Mouse (Mus musculus) limb, embryonic 10.5 days (tissue): Measurements from ENCODE around the gene Rptor. TPM values are rescaled to one million over a fixed set of nuclear protein-coding genes. Genes with fewer than 3 reads are reported as not detected.

Experiments
- DNase-seq: peaks from one replicate; pipeline ENCODE4 v3.0.0-alpha.2; 2017; ENCODE audit warnings: low spot score
- H3K27ac ChIP-seq: fragments of 300-500 bp; sonication (generic); 2 replicates; pipeline ENCODE4 v1.5.1; 2016; ENCODE audit warnings: mild to moderate bottlenecking
- H3K27me3 ChIP-seq: fragments of 300-500 bp; sonication (generic); 2 replicates; pipeline ENCODE4 v1.6.1; 2016; ENCODE audit warnings: low read depth, mild to moderate bottlenecking; ENCODE audit not compliant: poor library complexity, severe bottlenecking
- H3K36me3 ChIP-seq: fragments of 300-500 bp; sonication (generic); 2 replicates; pipeline ENCODE4 v1.6.1; 2016; ENCODE audit warnings: mild to moderate bottlenecking, moderate library complexity
- H3K4me1 ChIP-seq: fragments of 300-500 bp; sonication (generic); 2 replicates; pipeline ENCODE4 v1.6.1; 2016
- H3K4me3 ChIP-seq: fragments of 300-500 bp; sonication (generic); 2 replicates; pipeline ENCODE4 v1.5.1; 2016; ENCODE audit warnings: mild to moderate bottlenecking, moderate library complexity
- H3K9me3 ChIP-seq: fragments of 300-500 bp; sonication (generic); replicated peaks from 2 replicates; pipeline ENCODE4 v1.6.1; 2016; ENCODE audit warnings: mild to moderate bottlenecking
- WGBS: fragments of 180-500 bp; shearing (Covaris S2); methylation state at CpG from one replicate; pipeline ENCODE4 v1.1.7; 2016; 5-methylcytosine and 5-hydroxymethylcytosine counted together
- polyA plus RNA-seq: library from polyadenylated mRNA; unstranded; fragments of >200 nt; fragmentation: Nextera tagmentation; extraction: Ambion mirVana; gene quantifications from 2 replicates; pipeline ENCODE4 v1.2.1, GENCODE M21; 2016

The Rptor gene
- polyA plus RNA-seq, 1 experiment from 2014 or later = 17.9 TPM

- no peaks in the 10 kb centered on the region for H3K9me3 ChIP-seq
- H3K36me3 ChIP-seq = peaks cover 43% of the 10 kb centered on the region
- 93% methylated on average over 3 of the region's 3 CpGs for WGBS
- peaks cover 5% of the 10 kb centered on the region; the same call in 1 of the 2 replicates for H3K4me1 ChIP-seq
- no peaks in the 10 kb centered on the region for H3K27me3 ChIP-seq
- H3K27ac ChIP-seq = no peak overlapping the region
- DNase-seq = no peak
- H3K4me3 ChIP-seq = no peak overlapping the region
Observed at GRCm38 (mm10) chr11:119772896-119773295, 170.2 kb downstream of the Rptor start.

- Histone ChIP-seq H3K4me1 (peaks cover 5% of the 10 kb centered on the region; the same call in 1 of the 2 replicates), H3K36me3 (peaks cover 45% of the 10 kb centered on the region), H3K4me3 (no peak overlapping the region), H3K27me3 (no peaks in the 10 kb centered on the region), H3K9me3 (no peaks in the 10 kb centered on the region), H3K27ac (no peak overlapping the region)
- no peak for DNase-seq
- WGBS = 91% methylated on average over 5 of the region's 5 CpGs
Observed at GRCm38 (mm10) chr11:119775076-119775760, 172.5 kb downstream of the Rptor start.

- H3K9me3 ChIP-seq = no peaks in the 10 kb centered on the region
- no peak overlapping the region for H3K4me3 ChIP-seq
- WGBS = 70% methylated on average over 3 of the region's 3 CpGs
- no peak overlapping the region for H3K27ac ChIP-seq
- H3K27me3 ChIP-seq = no peaks in the 10 kb centered on the region
- peaks cover 5% of the 10 kb centered on the region; the same call in 1 of the 2 replicates for H3K4me1 ChIP-seq
- DNase-seq = no peak
- H3K36me3 ChIP-seq = peaks cover 50% of the 10 kb centered on the region
Observed at GRCm38 (mm10) chr11:119777236-119777635, 174.5 kb downstream of the Rptor start.

- peaks cover 5% of the 10 kb centered on the region; the same call in 1 of the 2 replicates for H3K4me1 ChIP-seq
- H3K4me3 ChIP-seq = no peak overlapping the region
- WGBS = 97% methylated on average over 1 of the region's 1 CpGs
- no peaks in the 10 kb centered on the region for H3K9me3 ChIP-seq
- no peaks in the 10 kb centered on the region for H3K27me3 ChIP-seq
- H3K36me3 ChIP-seq = peaks cover 52% of the 10 kb centered on the region
- no peak for DNase-seq
- H3K27ac ChIP-seq = no peak overlapping the region
Observed at GRCm38 (mm10) chr11:119777872-119778271, 175.2 kb downstream of the Rptor start.

GRCm38 (mm10) chr11:119780290-119780689 lies 177.6 kb downstream of the Rptor start:
- Histone ChIP-seq H3K36me3 (peaks cover 51% of the 10 kb centered on the region), H3K27me3 (no peaks in the 10 kb centered on the region), H3K27ac (no peak overlapping the region), H3K4me1 (peaks cover 5% of the 10 kb centered on the region; the same call in 1 of the 2 replicates), H3K4me3 (no peak overlapping the region), H3K9me3 (no peaks in the 10 kb centered on the region)
- DNase-seq = no peak
- 87% methylated on average over 8 of the region's 8 CpGs for WGBS

GRCm38 (mm10) chr11:119781165-119781564 lies 178.5 kb downstream of the Rptor start:
- Histone ChIP-seq H3K4me1 (peaks cover 5% of the 10 kb centered on the region; the same call in 1 of the 2 replicates), H3K9me3 (no peaks in the 10 kb centered on the region), H3K4me3 (no peak overlapping the region), H3K27me3 (no peaks in the 10 kb centered on the region), H3K27ac (no peak overlapping the region), H3K36me3 (peaks cover 43% of the 10 kb centered on the region)
- WGBS = 92% methylated on average over 2 of the region's 2 CpGs
- DNase-seq = no peak

GRCm38 (mm10) chr11:119781726-119782125 lies 179.0 kb downstream of the Rptor start:
- no peak for DNase-seq
- no peaks in the 10 kb centered on the region for H3K27me3 ChIP-seq
- WGBS = 95% methylated on average over 4 of the region's 4 CpGs
- no peak overlapping the region for H3K27ac ChIP-seq
- H3K4me1 ChIP-seq = peaks cover 5% of the 10 kb centered on the region; the same call in 1 of the 2 replicates
- no peak overlapping the region for H3K4me3 ChIP-seq
- peaks cover 42% of the 10 kb centered on the region for H3K36me3 ChIP-seq
- no peaks in the 10 kb centered on the region for H3K9me3 ChIP-seq

- peaks cover 41% of the 10 kb centered on the region for H3K36me3 ChIP-seq
- no peaks in the 10 kb centered on the region for H3K4me1 ChIP-seq
- H3K4me3 ChIP-seq = no peak overlapping the region
- WGBS = 91% methylated on average over 4 of the region's 4 CpGs
- no peaks in the 10 kb centered on the region for H3K9me3 ChIP-seq
- DNase-seq = no peak
- no peak overlapping the region for H3K27ac ChIP-seq
- H3K27me3 ChIP-seq = no peaks in the 10 kb centered on the region
Observed at GRCm38 (mm10) chr11:119783653-119784052, 180.9 kb downstream of the Rptor start.

- no peaks in the 10 kb centered on the region for H3K9me3 ChIP-seq
- H3K4me1 ChIP-seq = 0 out of 2 replicates have a peak, but pooled peaks cover 5% of the 10 kb centered on the region
- DNase-seq = no peak
- no peak overlapping the region for H3K27ac ChIP-seq
- peaks cover 45% of the 10 kb centered on the region for H3K36me3 ChIP-seq
- WGBS = 93% methylated on average over 12 of the region's 12 CpGs
- H3K27me3 ChIP-seq = no peaks in the 10 kb centered on the region
- H3K4me3 ChIP-seq = no peak overlapping the region
Observed at GRCm38 (mm10) chr11:119784672-119785341, 182.1 kb downstream of the Rptor start.

- WGBS = 90% methylated on average over 7 of the region's 7 CpGs
- Histone ChIP-seq H3K9me3 (no peaks in the 10 kb centered on the region), H3K27me3 (no peaks in the 10 kb centered on the region), H3K4me3 (no peak overlapping the region), H3K27ac (no peak overlapping the region), H3K36me3 (peaks cover 39% of the 10 kb centered on the region), H3K4me1 (0 out of 2 replicates have a peak, but pooled peaks cover 6% of the 10 kb centered on the region)
- no peak for DNase-seq
Observed at GRCm38 (mm10) chr11:119785661-119786384, 183.1 kb downstream of the Rptor start.

GRCm38 (mm10) chr11:119786385-119786880 lies 183.7 kb downstream of the Rptor start:
- Histone ChIP-seq H3K9me3 (no peaks in the 10 kb centered on the region), H3K4me3 (no peak overlapping the region), H3K27ac (no peak overlapping the region), H3K36me3 (peaks cover 33% of the 10 kb centered on the region), H3K27me3 (no peaks in the 10 kb centered on the region), H3K4me1 (0 out of 2 replicates have a peak, but pooled peaks cover 6% of the 10 kb centered on the region)
- WGBS = 90% methylated on average over 8 of the region's 8 CpGs
- DNase-seq = no peak

GRCm38 (mm10) chr11:119788488-119788887 lies 185.8 kb downstream of the Rptor start:
- H3K27ac ChIP-seq = no peak overlapping the region
- 86% methylated on average over 7 of the region's 7 CpGs for WGBS

More at GRCm38 (mm10) chr11:119788488-119788887, 185.8 kb downstream of the Rptor start:
- Histone ChIP-seq H3K4me1 (peaks cover 13% of the 10 kb centered on the region; the same call in 1 of the 2 replicates), H3K9me3 (no peaks in the 10 kb centered on the region), H3K36me3 (peaks cover 20% of the 10 kb centered on the region), H3K27me3 (no peaks in the 10 kb centered on the region), H3K4me3 (no peak overlapping the region)
- DNase-seq = no peak
